Mouse (Mus musculus) stomach, postnatal 0 days (tissue): ENCODE data around the gene Parp16.

Experiments
- CTCF ChIP-seq: IDR thresholded peaks from 2 replicates; pipeline ENCODE4 v1.5.1; 2016; ENCODE audit warnings: antibody characterized with exemption, low read depth, mild to moderate bottlenecking, moderate library complexity
- EP300 ChIP-seq: optimal IDR thresholded peaks from 2 replicates; pipeline ENCODE3; 2016; ENCODE audit warnings: antibody characterized with exemption

DNA sequence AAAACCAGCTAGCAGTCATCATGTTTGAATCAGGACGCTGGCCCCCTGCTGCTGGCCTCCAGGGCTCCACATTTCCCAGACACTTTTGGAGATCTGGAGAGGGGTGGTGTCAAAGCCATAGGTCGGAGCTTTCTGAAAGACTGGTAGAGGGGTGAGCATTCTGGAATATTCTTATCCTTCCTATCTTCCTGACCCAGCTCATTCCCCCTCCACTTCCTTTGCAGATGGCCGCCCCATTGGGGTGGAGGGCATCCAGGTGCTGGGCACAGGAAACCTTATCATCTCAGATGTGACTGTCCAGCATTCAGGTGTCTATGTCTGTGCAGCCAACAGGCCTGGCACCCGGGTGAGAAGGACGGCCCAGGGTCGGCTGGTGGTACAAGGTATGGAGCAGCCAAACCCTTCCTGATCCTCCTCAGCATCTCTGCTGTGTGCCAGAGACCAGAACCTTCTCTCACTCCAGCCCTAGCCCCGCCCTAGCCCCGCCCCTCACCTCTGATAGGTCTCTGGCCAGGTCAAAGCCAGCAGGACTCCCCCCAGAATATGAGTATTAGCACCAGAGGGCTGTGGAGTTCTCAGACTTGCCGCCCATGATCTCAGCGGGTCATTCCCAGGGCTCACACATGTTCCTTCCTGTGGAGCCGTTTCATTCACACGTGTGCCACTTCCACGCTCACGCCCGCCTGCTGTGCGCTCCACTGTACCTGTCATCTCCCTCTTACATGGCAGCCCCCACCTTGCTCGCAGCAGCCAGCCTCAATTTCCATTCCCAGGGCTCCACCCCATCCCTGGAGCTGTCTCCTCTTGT lies 15.1 kb upstream of the Parp16 start:
- no peak for TF ChIP-seq CTCF
- TF ChIP-seq EP300 = no peak
